Mouse (Mus musculus): Measurements from ENCODE around the gene Cxcl17. TPM values are rescaled to one million over a fixed set of nuclear protein-coding genes. Genes with fewer than 3 reads are reported as not detected.
A peak's percentile ranks its signal among the peaks of the same experiment; 100 is the strongest.

Cxcl17 gene
- total and polyA plus RNA-seq, 2 experiments from 2014 or later = 0.57 TPM; not detected in 1

- no peak for DNase-seq (ENCODE audit: low spot score)
- 3% methylated on average over 32 of the region's 33 CpGs for WGBS
- 0 out of 2 replicates have a peak overlapping the region, but pooled peaks have one; percentile 11 for H3K4me3 ChIP-seq (ENCODE audit: low read depth, low read length)
- no peak overlapping the region for H3K27ac ChIP-seq (ENCODE audit: low read depth, low read length)
- H3K27me3 ChIP-seq (ENCODE audit: insufficient read depth, low read length) = peaks cover 8% of the 10 kb centered on the region
- no peak overlapping the region for H3K9ac ChIP-seq (replicated peaks; ENCODE audit: low read length, poor library complexity, severe bottlenecking)
- H3K36me3 ChIP-seq (ENCODE audit: insufficient read depth, low read length) = peaks cover 22% of the 10 kb centered on the region
- ATAC-seq (ENCODE audit: low FRiP score) = peak; percentile 13
- no peaks in the 10 kb centered on the region for H3K9me3 ChIP-seq (ENCODE audit: low read length)
- TF ChIP-seq CTCF (IDR thresholded peaks at IDR 0.05) = peak; percentile 63
- no peak overlapping the region for H3K4me2 ChIP-seq (ENCODE audit: low read depth, low read length, poor library complexity, severe bottlenecking)
- H3K4me1 ChIP-seq (ENCODE audit: insufficient read depth, low read length) = 0 out of 2 replicates have a peak, but pooled peaks cover 3% of the 10 kb centered on the region
Observed at GRCm38 (mm10) chr7:25367632-25368293, 44.9 kb downstream of the Cxcl17 start.

DNA sequence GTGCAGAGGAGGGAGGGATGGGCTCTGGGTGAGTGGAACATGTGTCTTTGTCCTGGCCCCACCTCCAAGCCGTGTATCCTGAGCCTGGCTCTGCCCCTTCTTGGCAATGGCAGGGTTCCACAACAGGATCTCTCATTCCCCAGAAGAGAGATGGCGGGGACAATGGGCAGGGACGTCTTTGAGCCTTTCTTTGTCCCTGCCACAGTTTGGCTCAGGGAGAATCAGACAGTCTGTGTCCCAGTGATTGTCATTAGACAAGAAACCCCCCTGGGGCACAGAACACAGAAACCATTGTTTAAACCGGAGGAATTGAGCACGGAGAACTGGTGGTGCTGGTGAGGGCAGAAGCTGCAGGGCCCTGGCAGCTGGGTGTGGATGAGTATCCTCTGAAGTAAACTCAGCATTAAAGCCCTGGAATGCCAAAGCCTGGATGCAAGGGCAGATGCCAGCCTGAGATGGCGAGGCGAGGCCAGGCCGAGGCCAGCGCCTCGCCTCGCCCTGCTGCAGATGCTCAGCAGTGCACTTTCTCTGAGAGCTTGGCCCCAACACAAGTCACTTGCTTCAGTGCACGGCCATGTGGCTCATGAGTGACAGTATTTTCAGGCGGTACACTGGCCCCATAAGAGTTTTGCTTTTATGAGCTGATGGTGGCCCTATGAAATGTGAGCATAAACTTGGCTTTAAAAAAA is 46.6 kb downstream of the Cxcl17 start:
- peak; percentile 63 for DNase-seq (ENCODE audit: low spot score)
- 0 out of 2 replicates have a peak, but pooled peaks cover 3% of the 10 kb centered on the region for H3K4me1 ChIP-seq (ENCODE audit: insufficient read depth, low read length)
- H3K27ac ChIP-seq (ENCODE audit: low read depth, low read length) = no peak overlapping the region
- WGBS = 27% methylated on average over 13 of the region's 13 CpGs
- H3K36me3 ChIP-seq (ENCODE audit: insufficient read depth, low read length) = peaks cover 31% of the 10 kb centered on the region
- H3K9me3 ChIP-seq (ENCODE audit: low read length) = no peaks in the 10 kb centered on the region
- H3K27me3 ChIP-seq (ENCODE audit: insufficient read depth, low read length) = peaks cover 8% of the 10 kb centered on the region
- no peak overlapping the region for H3K9ac ChIP-seq (replicated peaks; ENCODE audit: low read length, poor library complexity, severe bottlenecking)
- H3K4me3 ChIP-seq (ENCODE audit: low read depth, low read length) = no peak overlapping the region
- no peak for TF ChIP-seq CTCF (IDR thresholded peaks at IDR 0.05)
- no peak for ATAC-seq (ENCODE audit: low FRiP score)
- H3K4me2 ChIP-seq (ENCODE audit: low read depth, low read length, poor library complexity, severe bottlenecking) = no peak overlapping the region

- no peak overlapping the region for H3K4me3 ChIP-seq (ENCODE audit: low read depth, low read length)
- H3K36me3 ChIP-seq (ENCODE audit: insufficient read depth, low read length) = peaks cover 56% of the 10 kb centered on the region
- DNase-seq (ENCODE audit: low spot score) = no peak
- WGBS = 96% methylated on average over 17 of the region's 17 CpGs
- no peak for TF ChIP-seq CTCF (IDR thresholded peaks at IDR 0.05)
- H3K27me3 ChIP-seq (ENCODE audit: insufficient read depth, low read length) = peaks cover 8% of the 10 kb centered on the region
- no peak for ATAC-seq (ENCODE audit: low FRiP score)
- H3K9ac ChIP-seq (replicated peaks; ENCODE audit: low read length, poor library complexity, severe bottlenecking) = no peak overlapping the region
- H3K4me1 ChIP-seq (ENCODE audit: insufficient read depth, low read length) = 0 out of 2 replicates have a peak, but pooled peaks cover 3% of the 10 kb centered on the region
- no peak overlapping the region for H3K27ac ChIP-seq (ENCODE audit: low read depth, low read length)
- no peak overlapping the region for H3K4me2 ChIP-seq (ENCODE audit: low read depth, low read length, poor library complexity, severe bottlenecking)
- H3K9me3 ChIP-seq (ENCODE audit: low read length) = no peaks in the 10 kb centered on the region
Observed at GRCm38 (mm10) chr7:25363632-25364031, 49.1 kb downstream of the Cxcl17 start.

GRCm38 (mm10) chr7:25363151-25363550 is 49.5 kb downstream of the Cxcl17 start:
- H3K36me3 ChIP-seq (ENCODE audit: insufficient read depth, low read length) = peaks cover 59% of the 10 kb centered on the region
- 91% methylated on average over 19 of the region's 19 CpGs for WGBS

DNA sequence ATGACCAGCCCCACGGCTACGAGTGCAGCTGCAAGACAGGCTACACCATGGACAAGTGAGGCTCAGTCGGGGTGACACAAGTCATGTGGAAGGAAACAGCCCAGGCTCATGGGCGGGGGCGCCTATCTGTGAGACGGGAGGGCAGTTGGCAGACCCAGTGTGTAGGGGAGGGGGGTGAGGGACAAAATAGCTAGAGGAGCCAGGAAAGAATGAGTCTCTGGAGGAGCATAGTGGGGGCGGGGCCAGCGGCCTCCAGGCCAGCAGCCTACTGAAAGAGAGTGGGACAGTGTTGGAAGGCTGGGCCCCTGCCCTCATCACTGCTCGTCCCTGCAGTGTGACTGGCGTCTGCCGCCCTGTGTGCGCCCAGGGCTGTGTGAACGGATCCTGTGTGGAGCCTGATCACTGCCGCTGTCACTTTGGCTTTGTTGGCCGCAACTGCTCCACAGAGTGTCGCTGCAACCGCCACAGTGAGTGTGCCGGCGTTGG is 53.9 kb downstream of the Cxcl17 start:
- H3K4me3 ChIP-seq (ENCODE audit: low read depth, low read length) = no peak overlapping the region
- peaks cover 77% of the 10 kb centered on the region for H3K36me3 ChIP-seq (ENCODE audit: insufficient read depth, low read length)
- H3K27me3 ChIP-seq (ENCODE audit: insufficient read depth, low read length) = no peaks in the 10 kb centered on the region
- DNase-seq (ENCODE audit: low spot score) = peak; percentile 75
- H3K27ac ChIP-seq (ENCODE audit: low read depth, low read length) = no peak overlapping the region
- no peaks in the 10 kb centered on the region for H3K9me3 ChIP-seq (ENCODE audit: low read length)
- TF ChIP-seq CTCF (IDR thresholded peaks at IDR 0.05) = no peak
- ATAC-seq (ENCODE audit: low FRiP score) = peak; percentile 66
- no peak overlapping the region for H3K4me2 ChIP-seq (ENCODE audit: low read depth, low read length, poor library complexity, severe bottlenecking)
- WGBS = 58% methylated on average over 17 of the region's 19 CpGs
- no peak overlapping the region for H3K9ac ChIP-seq (replicated peaks; ENCODE audit: low read length, poor library complexity, severe bottlenecking)
- no peaks in the 10 kb centered on the region for H3K4me1 ChIP-seq (ENCODE audit: insufficient read depth, low read length)

More at GRCm38 (mm10) chr7:25363151-25363550, 49.5 kb downstream of the Cxcl17 start:
- TF ChIP-seq CTCF (IDR thresholded peaks at IDR 0.05) = no peak
- DNase-seq (ENCODE audit: low spot score) = no peak
- Histone ChIP-seq H3K27me3 (ENCODE audit: insufficient read depth, low read length) (peaks cover 8% of the 10 kb centered on the region), H3K4me3 (ENCODE audit: low read depth, low read length) (no peak overlapping the region), H3K9me3 (ENCODE audit: low read length) (no peaks in the 10 kb centered on the region), H3K27ac (ENCODE audit: low read depth, low read length) (no peak overlapping the region), H3K4me2 (ENCODE audit: low read depth, low read length, poor library complexity, severe bottlenecking) (no peak overlapping the region), H3K9ac (replicated peaks; ENCODE audit: low read length, poor library complexity, severe bottlenecking) (no peak overlapping the region), H3K4me1 (ENCODE audit: insufficient read depth, low read length) (0 out of 2 replicates have a peak, but pooled peaks cover 3% of the 10 kb centered on the region)
- ATAC-seq (ENCODE audit: low FRiP score) = no peak

Other genes with a start within 250 kb of the Cxcl17 start
- gene Pou2f2, start 233.2 kb downstream of the Cxcl17 start, total RNA-seq (2014; rRNA removed) = 7.6 and 9.0 TPM in 2 replicates
- gene Pou2f2, start 233.2 kb downstream of the Cxcl17 start, polyA plus RNA-seq (2015; fragmentation: Nextera tagmentation; extraction: Ambion mirVana) = 28.9 and 35.9 TPM in 2 replicates
- 25.9 and 27.8 TPM in 2 replicates for gene Dedd2, start 192.3 kb downstream of the Cxcl17 start, total RNA-seq (2014; rRNA removed)
- 17.7 and 18.7 TPM in 2 replicates for gene Dedd2, start 192.3 kb downstream of the Cxcl17 start, polyA plus RNA-seq (2015; fragmentation: Nextera tagmentation; extraction: Ambion mirVana)
- 8.1 and 9.5 TPM in 2 replicates for gene Zfp526, start 191.5 kb downstream of the Cxcl17 start, total RNA-seq (2014; rRNA removed)
- gene Zfp526, start 191.5 kb downstream of the Cxcl17 start, polyA plus RNA-seq (2015; fragmentation: Nextera tagmentation; extraction: Ambion mirVana) = 0.94 and 1.0 TPM in 2 replicates
- 155 and 169 TPM in 2 replicates for gene Gsk3a, start 175.0 kb downstream of the Cxcl17 start, total RNA-seq (2014; rRNA removed)
- gene Gsk3a, start 175.0 kb downstream of the Cxcl17 start, polyA plus RNA-seq (2015; fragmentation: Nextera tagmentation; extraction: Ambion mirVana) = 20.3 and 20.6 TPM in 2 replicates
- 15.8 TPM in 2 replicates for gene Erf, start 162.1 kb downstream of the Cxcl17 start, total RNA-seq (2014; rRNA removed)
- gene Erf, start 162.1 kb downstream of the Cxcl17 start, polyA plus RNA-seq (2015; fragmentation: Nextera tagmentation; extraction: Ambion mirVana) = 2.2 and 3.0 TPM in 2 replicates
- gene Cic, start 145.2 kb downstream of the Cxcl17 start, total RNA-seq (2014; rRNA removed) = 145 and 146 TPM in 2 replicates
- gene Cic, start 145.2 kb downstream of the Cxcl17 start, polyA plus RNA-seq (2015; fragmentation: Nextera tagmentation; extraction: Ambion mirVana) = 26.8 and 31.9 TPM in 2 replicates
- gene Pafah1b3, start 114.9 kb downstream of the Cxcl17 start, total RNA-seq (2014; rRNA removed) = 595 and 661 TPM in 2 replicates
- gene Pafah1b3, start 114.9 kb downstream of the Cxcl17 start, polyA plus RNA-seq (2015; fragmentation: Nextera tagmentation; extraction: Ambion mirVana) = 604 and 629 TPM in 2 replicates
- 2.0 and 2.5 TPM in 2 replicates for gene Prr19, start 111.5 kb downstream of the Cxcl17 start, total RNA-seq (2014; rRNA removed)
- gene Prr19, start 111.5 kb downstream of the Cxcl17 start, polyA plus RNA-seq (2015; fragmentation: Nextera tagmentation; extraction: Ambion mirVana) = 5.7 and 7.0 TPM in 2 replicates
- gene Tmem145, start 106.8 kb downstream of the Cxcl17 start, total RNA-seq (2014; rRNA removed) = 105 and 106 TPM in 2 replicates
- 131 and 143 TPM in 2 replicates for gene Tmem145, start 106.8 kb downstream of the Cxcl17 start, polyA plus RNA-seq (2015; fragmentation: Nextera tagmentation; extraction: Ambion mirVana)
- 90.0 and 103 TPM in 2 replicates for gene Megf8, start 95.7 kb downstream of the Cxcl17 start, total RNA-seq (2014; rRNA removed)
- gene Megf8, start 95.7 kb downstream of the Cxcl17 start, polyA plus RNA-seq (2015; fragmentation: Nextera tagmentation; extraction: Ambion mirVana) = 15.3 and 15.6 TPM in 2 replicates
- not detected in 2 replicates for gene Cnfn, start 43.2 kb downstream of the Cxcl17 start, total RNA-seq (2014; rRNA removed)
- gene Cnfn, start 43.2 kb downstream of the Cxcl17 start, polyA plus RNA-seq (2015; fragmentation: Nextera tagmentation; extraction: Ambion mirVana) = not detected in 2 replicates
- 10.6 and 11.6 TPM in 2 replicates for gene Lipe, start 14.2 kb downstream of the Cxcl17 start, total RNA-seq (2014; rRNA removed)
- gene Lipe, start 14.2 kb downstream of the Cxcl17 start, polyA plus RNA-seq (2015; fragmentation: Nextera tagmentation; extraction: Ambion mirVana) = 6.9 and 7.6 TPM in 2 replicates
- gene Ceacam1, start 64.7 kb upstream of the Cxcl17 start, total RNA-seq (2014; rRNA removed) = 1.4 and 2.9 TPM in 2 replicates
- gene Ceacam1, start 64.7 kb upstream of the Cxcl17 start, polyA plus RNA-seq (2015; fragmentation: Nextera tagmentation; extraction: Ambion mirVana) = 0.84 and 0.94 TPM in 2 replicates
- not detected in 2 replicates for gene Ceacam2, start 127.0 kb upstream of the Cxcl17 start, total RNA-seq (2014; rRNA removed)
- not detected in 2 replicates for gene Ceacam2, start 127.0 kb upstream of the Cxcl17 start, polyA plus RNA-seq (2015; fragmentation: Nextera tagmentation; extraction: Ambion mirVana)
- gene Erich4, start 203.0 kb upstream of the Cxcl17 start, total RNA-seq (2014; rRNA removed) = not detected in 2 replicates
- not detected in 2 replicates for gene Erich4, start 203.0 kb upstream of the Cxcl17 start, polyA plus RNA-seq (2015; fragmentation: Nextera tagmentation; extraction: Ambion mirVana)
- 54.3 and 58.1 TPM in 2 replicates for gene Dmac2, start 206.5 kb upstream of the Cxcl17 start, total RNA-seq (2014; rRNA removed)
- gene Dmac2, start 206.5 kb upstream of the Cxcl17 start, polyA plus RNA-seq (2015; fragmentation: Nextera tagmentation; extraction: Ambion mirVana) = 47.5 and 50.6 TPM in 2 replicates
- 0.80 and 1.4 TPM in 2 replicates for gene B3gnt8, start 213.8 kb upstream of the Cxcl17 start, total RNA-seq (2014; rRNA removed)
- 0.62 and 0.97 TPM in 2 replicates for gene B3gnt8, start 213.8 kb upstream of the Cxcl17 start, polyA plus RNA-seq (2015; fragmentation: Nextera tagmentation; extraction: Ambion mirVana)
- gene Bckdha, start 246.1 kb upstream of the Cxcl17 start, total RNA-seq (2014; rRNA removed) = 64.9 and 78.2 TPM in 2 replicates
- gene Bckdha, start 246.1 kb upstream of the Cxcl17 start, polyA plus RNA-seq (2015; fragmentation: Nextera tagmentation; extraction: Ambion mirVana) = 40.7 and 50.9 TPM in 2 replicates
- 19.7 and 29.4 TPM in 2 replicates for gene Exosc5, start 246.3 kb upstream of the Cxcl17 start, total RNA-seq (2014; rRNA removed)
- 27.3 and 29.5 TPM in 2 replicates for gene Exosc5, start 246.3 kb upstream of the Cxcl17 start, polyA plus RNA-seq (2015; fragmentation: Nextera tagmentation; extraction: Ambion mirVana)

Measured in midbrain, postnatal 0 days (tissue).